Mouse (Mus musculus) MEL (cell line): ENCODE measurements around the gene Urb2. TPM values are rescaled to one million over a fixed set of nuclear protein-coding genes. Genes with fewer than 3 reads are reported as not detected.
A peak's percentile ranks its signal among the peaks of the same experiment; 100 is the strongest.

ENCODE experiments used
- DNase-seq: peaks from one replicate; pipeline ENCODE4 v3.0.0; 2011; ENCODE audit warnings: low read depth, low spot score
- H3K27ac ChIP-seq: 2 replicates; pipeline ENCODE4 v1.5.1; 2012; ENCODE audit warnings: low read depth, mild to moderate bottlenecking, control low read depth, low read length, moderate library complexity; ENCODE audit not compliant: control insufficient read depth
- H3K27me3 ChIP-seq, 2 experiments: fragments of 150-350 bp in 1 of 2; sonication (generic) in 1 of 2; 2 replicates each; pipeline ENCODE4 v1.6.1; 2012; ENCODE audit warnings: low read length in 2 of 2, mild to moderate bottlenecking in 2 of 2, improper control_type of control experiment in 1 of 2, moderate library complexity in 1 of 2; ENCODE audit not compliant: insufficient read depth in 2 of 2, control insufficient read depth in 1 of 2
- H3K36me3 ChIP-seq, 2 experiments: 2 replicates each; pipeline ENCODE4 v1.6.1; 2012 to 2014; ENCODE audit warnings: low read length in 2 of 2, improper control_type of control experiment in 1 of 2, inconsistent platforms in 1 of 2, mild to moderate bottlenecking in 1 of 2; ENCODE audit not compliant: insufficient read depth in 2 of 2, control insufficient read depth in 1 of 2
- H3K4me1 ChIP-seq, 2 experiments: fragments of 150-350 bp in 1 of 2; sonication (generic) in 1 of 2; 2 replicates each; pipeline ENCODE4 v1.6.1; 2012; ENCODE audit warnings: low read length in 2 of 2, improper control_type of control experiment in 1 of 2, mild to moderate bottlenecking in 1 of 2; ENCODE audit not compliant: insufficient read depth in 2 of 2, control insufficient read depth in 1 of 2
- H3K4me3 ChIP-seq, 2 experiments: fragments of 150-350 bp in 1 of 2; sonication (generic) in 1 of 2; 2 replicates each; pipeline ENCODE4 v1.5.1; 2012; ENCODE audit warnings: low read depth in 2 of 2, low read length in 2 of 2, mild to moderate bottlenecking in 2 of 2, moderate library complexity in 2 of 2, control low read depth in 1 of 2, improper control_type of control experiment in 1 of 2; ENCODE audit not compliant: control insufficient read depth in 1 of 2, insufficient read depth in 1 of 2
- H3K79me2 ChIP-seq: 2 replicates; pipeline ENCODE4 v1.6.1; 2012; ENCODE audit warnings: mild to moderate bottlenecking, low read length, moderate library complexity; ENCODE audit not compliant: control insufficient read depth, poor library complexity, insufficient read depth
- H3K9ac ChIP-seq: 2 replicates; pipeline ENCODE4 v1.6.1; 2012; ENCODE audit warnings: low read depth, mild to moderate bottlenecking, control low read depth, low read length, moderate library complexity; ENCODE audit not compliant: control insufficient read depth, poor library complexity, severe bottlenecking
- H3K9me3 ChIP-seq: fragments of 150-350 bp; sonication (generic); replicated peaks from 2 replicates; pipeline ENCODE4 v1.6.1; 2012; ENCODE audit warnings: mild to moderate bottlenecking, low read length, improper control_type of control experiment, moderate library complexity; ENCODE audit not compliant: insufficient read depth
- BHLHE40 ChIP-seq: IDR thresholded peaks from 2 replicates; pipeline ENCODE4 v1.6.1; 2012; ENCODE audit warnings: low read depth, mild to moderate bottlenecking, inconsistent platforms, low read length, improper control_type of control experiment, borderline replicate concordance
- CHD1 ChIP-seq: IDR thresholded peaks from 2 replicates; pipeline ENCODE4 v1.6.1; 2012; ENCODE audit warnings: low read depth, mild to moderate bottlenecking, inconsistent platforms, low read length, improper control_type of control experiment
- CHD2 ChIP-seq: IDR thresholded peaks from 2 replicates; pipeline ENCODE4 v1.6.1; 2011; ENCODE audit warnings: low read length, improper control_type of control experiment
- CTCF ChIP-seq, 3 experiments: IDR thresholded peaks in 2 of 3; conservative IDR thresholded peaks in 1 of 3; 2 replicates each; pipeline ENCODE4 v1.5.1; 2011 to 2012; ENCODE audit warnings: low read length in 3 of 3, low read depth in 2 of 3, mild to moderate bottlenecking in 2 of 3, improper control_type of control experiment in 1 of 3, inconsistent platforms in 1 of 3, mixed read lengths in 1 of 3, moderate library complexity in 1 of 3; ENCODE audit not compliant: control insufficient read depth in 1 of 3, insufficient read depth in 1 of 3, poor library complexity in 1 of 3, severe bottlenecking in 1 of 3
- E2F4 ChIP-seq: IDR thresholded peaks from 2 replicates; pipeline ENCODE4 v1.6.1; 2011; ENCODE audit warnings: low read depth, low read length, improper control_type of control experiment, borderline replicate concordance
- ELF1 ChIP-seq: IDR thresholded peaks from 2 replicates; pipeline ENCODE4 v1.6.1; 2014; ENCODE audit warnings: low read depth, mild to moderate bottlenecking, inconsistent platforms, low read length, improper control_type of control experiment, moderate library complexity
- EP300 ChIP-seq, 2 experiments: IDR thresholded peaks; 2 replicates each; pipeline ENCODE4 v1.6.1; 2011; ENCODE audit warnings: improper control_type of control experiment in 2 of 2, low read length in 2 of 2, low read depth in 1 of 2, mild to moderate bottlenecking in 1 of 2
- GABPA ChIP-seq: IDR thresholded peaks from 2 replicates; pipeline ENCODE4 v1.6.1; 2012; ENCODE audit warnings: low read depth, mild to moderate bottlenecking, inconsistent platforms, low read length, improper control_type of control experiment, moderate library complexity
- HCFC1 ChIP-seq: IDR thresholded peaks from 2 replicates; pipeline ENCODE4 v1.6.1; 2012; ENCODE audit warnings: low read depth, mild to moderate bottlenecking, inconsistent platforms, low read length, improper control_type of control experiment, moderate library complexity
- JUND ChIP-seq: IDR thresholded peaks from 2 replicates; pipeline ENCODE4 v1.6.1; 2011; ENCODE audit warnings: low read depth, mild to moderate bottlenecking, improper control_type of control experiment, low read length
- MYC ChIP-seq: IDR thresholded peaks from 2 replicates; pipeline ENCODE4 v1.6.1; 2011; ENCODE audit warnings: low read depth, mild to moderate bottlenecking, low read length, improper control_type of control experiment, moderate library complexity
- NELFE ChIP-seq: IDR thresholded peaks from 2 replicates; pipeline ENCODE4 v1.6.1; 2011; ENCODE audit warnings: low read depth, low read length, improper control_type of control experiment
- NRF1 ChIP-seq: IDR thresholded peaks from 2 replicates; pipeline ENCODE4 v1.6.1; 2014; ENCODE audit warnings: low read depth, mild to moderate bottlenecking, inconsistent platforms, low read length, improper control_type of control experiment, moderate library complexity; ENCODE audit not compliant: poor library complexity, insufficient read depth, severe bottlenecking
- POLR2A ChIP-seq, 2 experiments: IDR thresholded peaks; 2 replicates each; pipeline ENCODE4 v1.6.1; 2011 to 2012; ENCODE audit warnings: low read length in 2 of 2, mild to moderate bottlenecking in 2 of 2, control low read depth in 1 of 2, improper control_type of control experiment in 1 of 2, low read depth in 1 of 2, moderate library complexity in 1 of 2; ENCODE audit not compliant: control insufficient read depth in 1 of 2, insufficient read depth in 1 of 2, poor library complexity in 1 of 2
- POLR2AphosphoS5 ChIP-seq: IDR thresholded peaks from 2 replicates; pipeline ENCODE4 v1.6.1; 2012; ENCODE audit warnings: low read depth, borderline replicate concordance, mild to moderate bottlenecking, inconsistent platforms, low read length, moderate library complexity, mixed read lengths
- RAD21 ChIP-seq: IDR thresholded peaks from 2 replicates; pipeline ENCODE4 v1.6.1; 2011; ENCODE audit warnings: mild to moderate bottlenecking, low read depth, low read length, improper control_type of control experiment
- RCOR1 ChIP-seq: IDR thresholded peaks from 2 replicates; pipeline ENCODE4 v1.6.1; 2012; ENCODE audit warnings: low read depth, mild to moderate bottlenecking, inconsistent platforms, low read length, improper control_type of control experiment
- SMC3 ChIP-seq: IDR thresholded peaks from 2 replicates; pipeline ENCODE4 v1.6.1; 2011; ENCODE audit warnings: low read depth, low read length, improper control_type of control experiment
- TAL1 ChIP-seq: IDR thresholded peaks from 2 replicates; pipeline ENCODE4 v1.6.1; 2012; ENCODE audit warnings: mild to moderate bottlenecking, inconsistent platforms, low read length, moderate library complexity, mixed read lengths
- TBP ChIP-seq: IDR thresholded peaks from 2 replicates; pipeline ENCODE4 v1.8.0; 2011; ENCODE audit warnings: low read depth, low read length, improper control_type of control experiment
- TCF12 ChIP-seq: IDR thresholded peaks from 2 replicates; pipeline ENCODE4 v1.6.1; 2014; ENCODE audit warnings: low read depth, mild to moderate bottlenecking, inconsistent platforms, low read length, improper control_type of control experiment, moderate library complexity
- USF1 ChIP-seq: IDR thresholded peaks from 2 replicates; pipeline ENCODE4 v1.6.1; 2014; ENCODE audit warnings: low read depth, mild to moderate bottlenecking, inconsistent platforms, low read length, improper control_type of control experiment, moderate library complexity
- USF2 ChIP-seq, 2 experiments: IDR thresholded peaks; 2 replicates each; pipeline ENCODE4 v1.6.1; 2011 to 2012; ENCODE audit warnings: improper control_type of control experiment in 2 of 2, low read length in 2 of 2, borderline replicate concordance in 1 of 2, inconsistent platforms in 1 of 2, low read depth in 1 of 2, mild to moderate bottlenecking in 1 of 2; ENCODE audit not compliant: insufficient read depth in 1 of 2
- ZC3H11A ChIP-seq: IDR thresholded peaks from 2 replicates; pipeline ENCODE4 v1.6.1; 2012; ENCODE audit warnings: low read depth, mild to moderate bottlenecking, inconsistent platforms, low read length, improper control_type of control experiment
- ZMIZ1 ChIP-seq: IDR thresholded peaks from 2 replicates; pipeline ENCODE4 v1.6.1; 2012; ENCODE audit warnings: low read depth, mild to moderate bottlenecking, inconsistent platforms, low read length, improper control_type of control experiment, moderate library complexity
- polyA plus RNA-seq, 2 experiments: library from polyadenylated mRNA; stranded (reverse) in 1 of 2; unstranded in 1 of 2; fragments of >175 nt in 1 of 2; fragments of >200 nt in 1 of 2; gene quantifications; 2 replicates each; pipeline versions ENCODE4 v1.2.1 to v1.2.4; 2012; ENCODE audit warnings: low replicate concordance in 2 of 2, low read depth in 1 of 2; ENCODE audit not compliant: insufficient read length in 2 of 2, insufficient read depth in 1 of 2, missing spikeins in 1 of 2
- total RNA-seq: library from RNA; depleted of rRNA; stranded (reverse); fragments of 300-350 nt; gene quantifications from 2 replicates; pipeline ENCODE4 v1.2.3, GENCODE M21; 2012

Gene Urb2
- total and polyA plus RNA-seq, 3 experiments, result 31.6 to 82.4 (median 39.7) TPM

GRCm38 (mm10) chr8:124052110-124052509 lies 30.8 kb downstream of the Urb2 start:
- peaks cover 0 to 4% of the 10 kb centered on the region in 2 experiments; a peak in 2 of 4 replicates for H3K36me3 ChIP-seq
- H3K27ac ChIP-seq, result no peak overlapping the region
- H3K4me1 ChIP-seq, result no peaks in the 10 kb centered on the region
- no peaks in the 10 kb centered on the region for H3K79me2 ChIP-seq
- H3K9ac ChIP-seq, result no peak overlapping the region
- no peaks in the 10 kb centered on the region for H3K9me3 ChIP-seq
- TF ChIP-seq ELF1 (no peak), SMC3 (peak; percentile 65), RAD21 (peak; percentile 72), TAL1 (no peak), BHLHE40 (0 out of 2 replicates have a peak, but pooled peaks have one; percentile 20), CTCF (IDR thresholded peaks at IDR 0.05 in 2 of 3, conservative IDR thresholded peaks at IDR 0.05 in 1 of 3; ENCODE audit: control insufficient read depth in 1 of 3, insufficient read depth in 1 of 3, low read depth in 2 of 3, low read length in 3 of 3, poor library complexity in 1 of 3, severe bottlenecking in 1 of 3) (peak; percentile 72 to 98 (median 75)), ZC3H11A (peak; percentile 57), NRF1 (0 out of 2 replicates have a peak, but pooled peaks have one; percentile 9), HCFC1 (no peak)
- DNase-seq, result peak; percentile 57
- no peaks in the 10 kb centered on the region for H3K27me3 ChIP-seq
- H3K4me3 ChIP-seq, result no peak overlapping the region

GRCm38 (mm10) chr8:124052568-124052967 lies 31.3 kb downstream of the Urb2 start:
- Histone ChIP-seq H3K9ac (no peak overlapping the region), H3K36me3 (peaks cover 0 to 4% of the 10 kb centered on the region in 2 experiments; a peak in 1 of 4 replicates), H3K4me3 (no peak overlapping the region), H3K9me3 (no peaks in the 10 kb centered on the region), H3K27me3 (no peaks in the 10 kb centered on the region), H3K79me2 (no peaks in the 10 kb centered on the region), H3K4me1 (no peaks in the 10 kb centered on the region), H3K27ac (no peak overlapping the region)
- no peak for DNase-seq
- TF ChIP-seq RAD21 (no peak), MYC (no peak), CHD2 (no peak), POLR2A (IDR thresholded peaks at IDR 0.05; ENCODE audit: control insufficient read depth in 1 of 2, insufficient read depth in 1 of 2, low read depth in 1 of 2, low read length in 2 of 2, poor library complexity in 1 of 2) (no peak), EP300 (IDR thresholded peaks at IDR 0.05; ENCODE audit: low read depth in 1 of 2, low read length in 2 of 2) (no peak), TAL1 (no peak), SMC3 (no peak), CHD1 (no peak), TBP (no peak), NELFE (no peak), RCOR1 (no peak), POLR2AphosphoS5 (no peak), USF1 (no peak), JUND (no peak), USF2 (IDR thresholded peaks at IDR 0.05; ENCODE audit: borderline replicate concordance in 1 of 2, insufficient read depth in 1 of 2, low read depth in 1 of 2, low read length in 2 of 2) (no peak), ZMIZ1 (no peak), ZC3H11A (no peak), GABPA (no peak), TCF12 (no peak), E2F4 (no peak)
